Mouse (Mus musculus) CH12.LX (cell line): ENCODE results near the gene Ptpn14.

Source experiments
- BHLHE40 ChIP-seq: IDR thresholded peaks from 2 replicates; pipeline ENCODE4 v1.6.1; 2011; ENCODE audit warnings: mild to moderate bottlenecking, low read depth, low read length, improper control_type of control experiment
- CHD2 ChIP-seq: IDR thresholded peaks from 2 replicates; pipeline ENCODE4 v1.6.1; 2011; ENCODE audit warnings: low read length, improper control_type of control experiment
- CTCF ChIP-seq, 2 experiments: IDR thresholded peaks in 1 of 2; conservative IDR thresholded peaks in 1 of 2; 2 replicates each; pipeline ENCODE4 v1.5.1; 2011 to 2012; ENCODE audit warnings: low read depth in 2 of 2, low read length in 2 of 2, improper control_type of control experiment in 1 of 2, inconsistent platforms in 1 of 2, mild to moderate bottlenecking in 1 of 2, moderate library complexity in 1 of 2
- JUN ChIP-seq: IDR thresholded peaks from 2 replicates; pipeline ENCODE4 v1.6.1; 2011; ENCODE audit warnings: low read depth, mild to moderate bottlenecking, low read length, improper control_type of control experiment, moderate library complexity; ENCODE audit not compliant: insufficient read depth
- JUND ChIP-seq: conservative IDR thresholded peaks from 2 replicates; pipeline ENCODE4 v1.6.1; 2011; ENCODE audit warnings: low read depth, low read length, improper control_type of control experiment
- MAX ChIP-seq: IDR thresholded peaks from 2 replicates; pipeline ENCODE4 v1.6.1; 2011; ENCODE audit warnings: low read length, improper control_type of control experiment
- MEF2A ChIP-seq: IDR thresholded peaks from 2 replicates; pipeline ENCODE4 v1.6.1; 2014; ENCODE audit warnings: low read depth, mild to moderate bottlenecking, inconsistent platforms, low read length, improper control_type of control experiment, borderline replicate concordance
- POLR2A ChIP-seq: IDR thresholded peaks from 2 replicates; pipeline ENCODE4 v1.6.1; 2011; ENCODE audit warnings: low read depth, mild to moderate bottlenecking, improper control_type of control experiment, low read length
- RCOR1 ChIP-seq: conservative IDR thresholded peaks from 2 replicates; pipeline ENCODE4 v1.6.1; 2012; ENCODE audit warnings: low read depth, mild to moderate bottlenecking, inconsistent platforms, low read length, improper control_type of control experiment
- USF1 ChIP-seq: IDR thresholded peaks from 2 replicates; pipeline ENCODE4 v1.6.1; 2014; ENCODE audit warnings: low read depth, mild to moderate bottlenecking, inconsistent platforms, low read length, improper control_type of control experiment
- ZC3H11A ChIP-seq: IDR thresholded peaks from 2 replicates; pipeline ENCODE4 v1.6.1; 2012; ENCODE audit warnings: low read depth, mild to moderate bottlenecking, inconsistent platforms, low read length, improper control_type of control experiment

DNA sequence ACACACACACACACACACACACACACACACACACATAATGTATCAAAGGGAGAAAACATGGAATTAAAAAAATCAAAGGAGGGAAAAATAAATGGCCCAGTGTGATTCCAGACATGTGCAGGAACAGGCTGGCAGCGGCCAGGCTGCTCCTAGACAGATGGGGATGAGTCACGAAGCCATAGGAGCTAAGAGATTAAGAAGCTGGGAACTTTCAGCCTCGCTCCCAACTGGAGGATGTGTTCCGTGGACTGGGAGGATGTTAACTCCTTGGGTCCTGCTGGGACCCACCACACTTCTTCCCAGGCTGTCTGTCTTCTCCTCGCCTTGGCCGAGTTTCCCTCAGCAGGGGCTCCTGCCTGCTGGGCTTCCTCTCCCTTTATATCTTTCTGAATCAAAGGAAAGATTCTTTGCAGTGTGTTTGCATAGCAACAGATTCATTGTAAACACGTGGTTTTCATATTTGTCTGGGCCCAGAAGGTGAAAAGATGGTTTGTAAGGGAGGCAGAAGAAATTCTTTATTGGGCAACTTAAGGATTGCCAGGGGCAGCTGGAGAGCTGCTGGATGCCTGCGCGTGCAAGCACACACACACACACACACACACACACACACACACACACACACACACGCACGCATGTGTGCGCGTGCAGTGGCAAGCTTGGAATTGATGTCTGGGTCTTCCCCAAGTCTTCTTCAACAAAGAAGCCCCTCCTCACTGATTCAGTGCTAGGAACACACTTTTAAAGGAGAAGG, 72.3 kb downstream of the Ptpn14 start:
- TF ChIP-seq ZC3H11A (no peak), BHLHE40 (no peak), POLR2A (no peak), CTCF (conservative IDR thresholded peaks at IDR 0.05 in 1 of 2, IDR thresholded peaks at IDR 0.05 in 1 of 2; ENCODE audit: low read depth in 2 of 2, low read length in 2 of 2) (no peak), MAX (no peak), JUND (no peak), RCOR1 (no peak), JUN (no peak), MEF2A (no peak), USF1 (no peak), CHD2 (no peak)
